Mouse (Mus musculus) embryonic facial prominence, embryonic 13.5 days (tissue): ENCODE measurements around the gene Abcc10. TPM values are rescaled to one million over a fixed set of nuclear protein-coding genes. Genes with fewer than 3 reads are reported as not detected.

Experiments
- ATAC-seq: fragments of 200-750 bp; cut with Nextera tagmentation; 2 replicates; pipeline ENCODE4 v1.8.0; 2017; ENCODE audit warnings: low read depth; ENCODE audit not compliant: insufficient number of reproducible peaks, insufficient read depth, low FRiP score, low TSS enrichment
- H3K27ac ChIP-seq: fragments of 300-500 bp; sonication (generic); 2 replicates; pipeline ENCODE4 v1.5.1; 2015; ENCODE audit warnings: moderate library complexity, mild to moderate bottlenecking, inconsistent platforms
- H3K27me3 ChIP-seq: fragments of 300-500 bp; sonication (generic); 2 replicates; pipeline ENCODE4 v1.6.1; 2015; ENCODE audit warnings: mild to moderate bottlenecking, inconsistent platforms
- H3K36me3 ChIP-seq: fragments of 300-500 bp; sonication (generic); 2 replicates; pipeline ENCODE4 v1.6.1; 2015; ENCODE audit warnings: mild to moderate bottlenecking, inconsistent platforms
- H3K4me1 ChIP-seq: fragments of 300-500 bp; sonication (generic); 2 replicates; pipeline ENCODE4 v1.6.1; 2015; ENCODE audit warnings: inconsistent platforms
- H3K4me2 ChIP-seq: fragments of 300-500 bp; sonication (generic); 2 replicates; pipeline ENCODE4 v1.6.1; 2015; ENCODE audit warnings: moderate library complexity, mild to moderate bottlenecking, inconsistent platforms
- H3K4me3 ChIP-seq: fragments of 300-500 bp; sonication (generic); 2 replicates; pipeline ENCODE4 v1.5.1; 2015; ENCODE audit warnings: mild to moderate bottlenecking, inconsistent platforms
- H3K9ac ChIP-seq: fragments of 300-500 bp; sonication (generic); 2 replicates; pipeline ENCODE4 v1.6.1; 2015; ENCODE audit warnings: mild to moderate bottlenecking, inconsistent platforms
- H3K9me3 ChIP-seq: fragments of 300-500 bp; sonication (generic); 2 replicates; pipeline ENCODE4 v1.6.1; 2016; ENCODE audit warnings: inconsistent platforms
- WGBS: fragments of 180-500 bp; shearing (Covaris S2); methylation state at CpG from one replicate; pipeline ENCODE4 v1.1.7; 2015; ENCODE audit warnings: mixed read lengths; 5-methylcytosine and 5-hydroxymethylcytosine counted together
- polyA plus RNA-seq: library from polyadenylated mRNA; unstranded; fragments of >200 nt; fragmentation: Nextera tagmentation; extraction: Ambion mirVana; gene quantifications from 2 replicates; pipeline ENCODE4 v1.2.1, GENCODE M21; 2015

Gene Abcc10
- polyA plus RNA-seq, 1 experiment from 2014 or later = 6.1 TPM

GRCm38 (mm10) chr17:46272058-46272457 is 56.1 kb downstream of the Abcc10 start:
- Histone ChIP-seq H3K27ac (no peak overlapping the region), H3K4me1 (peaks cover 79% of the 10 kb centered on the region), H3K4me2 (no peak overlapping the region), H3K27me3 (no peaks in the 10 kb centered on the region), H3K9ac (no peak overlapping the region), H3K9me3 (no peaks in the 10 kb centered on the region), H3K36me3 (peaks cover 57% of the 10 kb centered on the region), H3K4me3 (no peak overlapping the region)
- ATAC-seq = no peak
- WGBS = 80% methylated on average over 2 of the region's 2 CpGs

DNA sequence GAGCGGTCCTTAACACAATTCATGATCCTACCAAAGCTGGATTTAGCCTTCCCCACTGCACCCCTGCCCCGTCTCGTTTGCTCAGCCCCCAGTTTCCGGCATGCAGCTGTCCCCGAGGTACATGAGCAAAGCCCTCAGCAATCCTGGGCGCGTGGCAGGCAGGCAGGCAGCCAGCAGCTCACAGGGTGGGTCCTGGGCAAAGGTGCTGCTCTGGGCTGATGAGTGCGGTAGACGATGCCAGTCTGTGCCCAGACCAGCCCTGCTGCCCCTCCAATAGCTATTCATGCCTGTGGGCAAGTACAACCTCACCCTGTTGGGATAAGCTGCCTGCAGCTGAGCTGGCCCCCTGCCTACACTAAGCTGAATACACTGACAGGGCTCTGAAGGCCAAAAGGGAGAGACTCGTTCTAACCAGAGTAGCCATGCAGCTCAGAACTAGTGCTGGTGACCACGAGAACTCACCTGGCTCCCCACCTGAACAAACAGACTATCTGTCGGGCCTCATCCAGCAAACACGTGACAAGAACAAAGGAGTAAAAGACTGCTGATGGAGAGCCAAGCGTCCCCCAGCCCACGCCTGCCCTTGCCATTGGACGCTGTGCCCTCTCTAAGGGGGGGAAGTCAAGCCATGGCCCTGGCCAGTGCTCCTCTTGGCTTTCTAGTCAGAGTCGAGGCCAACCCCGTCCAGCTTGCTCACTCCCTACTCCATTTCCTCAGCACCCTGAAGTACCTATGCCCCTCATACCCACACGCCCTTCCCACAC is 58.2 kb downstream of the Abcc10 start:
- peaks cover 73% of the 10 kb centered on the region for H3K4me1 ChIP-seq
- H3K4me2 ChIP-seq = no peak overlapping the region
- no peak for ATAC-seq
- WGBS = 84% methylated on average over 19 of the region's 19 CpGs
- no peak overlapping the region; the same call in 1 of the 2 replicates for H3K27ac ChIP-seq
- peaks cover 71% of the 10 kb centered on the region for H3K36me3 ChIP-seq
- no peaks in the 10 kb centered on the region for H3K27me3 ChIP-seq
- no peaks in the 10 kb centered on the region for H3K9me3 ChIP-seq
- peak overlapping the region; percentile 40; the same call in 1 of the 2 replicates for H3K9ac ChIP-seq
- H3K4me3 ChIP-seq = no peak overlapping the region

DNA sequence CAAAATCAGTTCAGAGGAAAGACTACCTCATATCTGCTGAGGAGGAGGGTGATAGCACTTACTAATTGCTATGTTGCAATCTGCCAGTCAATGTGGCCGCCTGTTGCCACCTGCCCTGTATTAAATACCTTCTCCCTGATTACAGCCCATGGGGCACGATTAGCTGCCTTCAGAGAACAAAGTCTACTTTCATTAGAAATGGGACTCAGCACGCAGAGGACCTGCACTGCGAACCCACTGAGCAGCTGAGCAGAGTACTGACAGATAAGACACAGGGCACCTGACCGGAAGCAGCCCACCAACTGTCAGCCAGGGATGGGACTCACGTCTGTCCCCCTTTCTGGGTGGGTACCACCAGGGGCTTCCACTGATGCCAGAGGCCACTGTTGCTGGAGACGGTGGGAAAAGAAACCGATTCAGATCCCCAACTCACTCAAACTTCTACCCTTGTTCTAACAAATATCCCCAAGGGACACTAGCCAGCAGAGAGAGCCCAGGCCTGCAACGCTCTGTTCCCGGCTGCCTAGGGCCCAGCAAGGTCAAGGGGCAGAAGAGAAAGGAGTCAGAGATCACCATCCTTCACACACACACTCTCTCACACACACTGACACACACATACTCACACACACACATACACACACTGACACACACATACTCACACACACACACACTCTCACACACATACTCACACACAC is 60.0 kb downstream of the Abcc10 start:
- no peak overlapping the region for H3K9ac ChIP-seq
- no peak overlapping the region for H3K27ac ChIP-seq
- 62% methylated on average over 10 of the region's 10 CpGs for WGBS
- ATAC-seq = no peak
- no peak overlapping the region for H3K4me3 ChIP-seq
- no peak overlapping the region for H3K4me2 ChIP-seq
- H3K9me3 ChIP-seq = no peaks in the 10 kb centered on the region
- peaks cover 88% of the 10 kb centered on the region for H3K36me3 ChIP-seq
- H3K27me3 ChIP-seq = no peaks in the 10 kb centered on the region
- H3K4me1 ChIP-seq = peaks cover 57% of the 10 kb centered on the region

GRCm38 (mm10) chr17:46267511-46267910 is 60.6 kb downstream of the Abcc10 start:
- Histone ChIP-seq H3K27me3 (no peaks in the 10 kb centered on the region), H3K4me1 (peaks cover 50% of the 10 kb centered on the region), H3K9me3 (no peaks in the 10 kb centered on the region), H3K4me3 (no peak overlapping the region), H3K27ac (peak overlapping the region; percentile 74; the same call in 1 of the 2 replicates), H3K36me3 (peaks cover 89% of the 10 kb centered on the region), H3K4me2 (no peak overlapping the region), H3K9ac (no peak overlapping the region)
- no peak for ATAC-seq
- 64% methylated on average over 7 of the region's 7 CpGs for WGBS

DNA sequence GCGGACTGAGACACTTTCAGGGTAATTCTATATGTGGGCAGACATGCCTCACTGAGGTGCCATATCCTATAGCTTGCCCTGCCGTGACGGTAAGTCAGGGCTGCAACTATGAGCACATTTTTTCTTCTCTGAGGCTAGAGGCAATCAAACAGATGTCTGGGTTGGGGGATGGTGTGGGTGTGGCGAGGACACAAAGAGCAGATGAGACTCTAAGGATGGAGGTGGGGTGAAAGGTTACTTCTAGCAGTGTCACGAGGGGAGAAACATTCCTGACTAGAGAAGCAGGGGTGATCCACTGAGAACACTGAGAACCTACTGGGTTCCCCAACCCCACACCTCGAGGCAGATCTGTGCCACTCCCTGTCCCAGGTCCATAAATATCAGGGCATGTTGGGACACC is 61.2 kb downstream of the Abcc10 start:
- no peaks in the 10 kb centered on the region for H3K9me3 ChIP-seq

GRCm38 (mm10) chr17:46265918-46266618 is 62.1 kb downstream of the Abcc10 start:
- Histone ChIP-seq H3K9me3 (no peaks in the 10 kb centered on the region), H3K27me3 (no peaks in the 10 kb centered on the region), H3K4me1 (peaks cover 41% of the 10 kb centered on the region), H3K9ac (peak overlapping the region; percentile 21; the same call in 1 of the 2 replicates), H3K4me2 (no peak overlapping the region), H3K27ac (peak overlapping the region; percentile 74), H3K36me3 (peaks cover 91% of the 10 kb centered on the region), H3K4me3 (no peak overlapping the region)
- WGBS = 17% methylated on average over 14 of the region's 14 CpGs
- 0 out of 2 replicates have a peak, but pooled peaks have one; percentile 53 for ATAC-seq

More for the DNA sequence above, 61.2 kb downstream of the Abcc10 start:
- H3K4me3 ChIP-seq = no peak overlapping the region
- H3K4me1 ChIP-seq = peaks cover 47% of the 10 kb centered on the region
- peak overlapping the region; percentile 74 for H3K27ac ChIP-seq
- no peak for ATAC-seq
- no peak overlapping the region for H3K9ac ChIP-seq
- H3K36me3 ChIP-seq = peaks cover 91% of the 10 kb centered on the region
- H3K4me2 ChIP-seq = no peak overlapping the region
- 45% methylated on average over 6 of the region's 6 CpGs for WGBS
- no peaks in the 10 kb centered on the region for H3K27me3 ChIP-seq

DNA sequence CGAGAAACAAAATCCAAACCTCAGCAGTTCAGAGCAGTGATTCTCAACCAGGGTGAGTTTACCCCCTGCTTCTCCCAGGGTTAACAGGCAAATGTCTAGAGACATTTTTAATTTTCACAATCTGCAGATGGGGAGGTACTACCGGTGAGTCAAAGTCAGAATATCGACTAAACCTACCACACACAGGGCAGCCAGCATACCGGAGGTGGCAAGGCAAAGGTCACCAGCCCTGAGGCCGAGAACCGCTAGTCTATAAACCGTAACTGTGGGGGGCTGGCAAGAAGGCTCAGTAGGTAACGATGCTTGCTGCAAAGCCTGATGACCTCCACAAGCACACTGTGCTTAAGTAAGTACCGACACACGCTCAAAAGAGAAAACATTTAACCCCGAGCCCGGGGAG is 62.6 kb downstream of the Abcc10 start:
- peaks cover 41% of the 10 kb centered on the region for H3K4me1 ChIP-seq

GRCm38 (mm10) chr17:46262201-46262694 is 65.9 kb downstream of the Abcc10 start:
- 89% methylated on average over 5 of the region's 5 CpGs for WGBS
- Histone ChIP-seq H3K4me2 (no peak overlapping the region), H3K9me3 (no peaks in the 10 kb centered on the region), H3K27ac (no peak overlapping the region), H3K4me1 (peaks cover 16% of the 10 kb centered on the region), H3K9ac (no peak overlapping the region), H3K4me3 (no peak overlapping the region), H3K36me3 (peaks cover 97% of the 10 kb centered on the region), H3K27me3 (no peaks in the 10 kb centered on the region)
- no peak for ATAC-seq

More for the DNA sequence above, 62.6 kb downstream of the Abcc10 start:
- ATAC-seq = no peak
- WGBS = 77% methylated on average over 12 of the region's 12 CpGs
- Histone ChIP-seq H3K27me3 (no peaks in the 10 kb centered on the region), H3K9ac (0 out of 2 replicates have a peak overlapping the region, but pooled peaks have one; percentile 21), H3K4me2 (no peak overlapping the region), H3K36me3 (peaks cover 91% of the 10 kb centered on the region), H3K27ac (no peak overlapping the region), H3K4me3 (no peak overlapping the region), H3K9me3 (no peaks in the 10 kb centered on the region)

DNA sequence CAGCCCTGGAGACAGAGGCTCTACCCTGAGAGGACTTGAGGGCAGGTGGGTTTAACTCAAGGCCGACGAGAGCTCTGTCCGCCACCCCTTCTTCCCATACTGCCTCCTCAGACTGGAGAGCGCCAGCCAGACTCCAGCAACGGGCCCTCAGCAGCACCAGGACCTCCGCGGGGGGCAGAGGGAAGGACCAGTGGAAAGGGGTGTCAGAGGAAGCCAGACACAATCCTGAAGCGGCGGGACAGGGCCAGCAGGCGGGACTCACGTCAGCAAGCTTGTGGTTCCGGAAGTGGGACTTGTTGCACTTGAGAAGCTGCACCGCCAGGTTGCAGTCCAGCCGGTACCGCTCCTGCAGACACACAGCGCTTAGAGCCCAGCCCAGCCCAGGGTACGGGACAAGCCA is 68.5 kb downstream of the Abcc10 start:
- Histone ChIP-seq H3K4me3 (no peak overlapping the region), H3K4me1 (no peaks in the 10 kb centered on the region; the same call in 1 of the 2 replicates), H3K9ac (no peak overlapping the region), H3K36me3 (peaks cover 87% of the 10 kb centered on the region), H3K9me3 (no peaks in the 10 kb centered on the region), H3K27ac (no peak overlapping the region), H3K4me2 (no peak overlapping the region), H3K27me3 (peaks cover 19% of the 10 kb centered on the region)
- no peak for ATAC-seq
- WGBS = 91% methylated on average over 17 of the region's 17 CpGs

DNA sequence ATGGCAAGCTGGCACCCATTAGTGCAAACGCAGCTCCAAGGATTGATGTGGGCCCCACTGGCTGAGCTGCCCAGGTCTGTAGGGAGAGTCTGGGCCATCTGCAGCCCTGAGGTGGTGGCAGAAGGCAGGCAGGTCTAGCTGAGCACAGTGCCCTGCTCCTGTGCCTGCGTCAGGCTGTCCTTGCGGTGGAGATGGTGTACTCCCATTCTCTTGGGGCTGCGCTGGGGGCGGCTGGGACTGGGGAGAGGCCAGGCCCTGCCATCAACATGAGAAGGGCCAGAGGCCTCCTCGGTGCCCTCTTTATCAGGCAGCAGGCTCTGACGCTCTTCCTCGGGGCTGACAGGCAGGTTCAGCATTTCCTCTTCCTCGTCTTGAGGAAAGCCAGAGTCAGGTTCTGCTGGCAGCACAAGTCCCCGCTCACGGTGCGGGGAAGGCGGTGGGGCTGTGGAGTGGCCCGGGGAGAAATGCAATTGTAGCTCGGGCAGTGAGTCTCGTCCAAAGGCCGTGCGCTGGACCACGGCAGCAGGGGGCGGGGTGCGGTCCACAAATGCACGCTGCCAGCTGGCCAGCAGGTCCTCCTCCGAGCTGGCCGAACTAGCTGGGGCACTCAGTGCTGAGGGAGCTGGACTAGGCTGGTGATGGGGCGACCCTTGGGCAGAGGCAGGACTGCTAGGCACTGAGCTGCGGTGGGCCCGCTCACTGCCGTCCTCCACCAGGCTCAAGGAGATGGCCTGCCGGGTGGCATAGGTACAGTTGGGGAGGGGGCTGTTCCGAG is 69.7 kb downstream of the Abcc10 start:
- H3K9ac ChIP-seq = no peak overlapping the region
- peaks cover 75% of the 10 kb centered on the region for H3K36me3 ChIP-seq
- no peaks in the 10 kb centered on the region for H3K9me3 ChIP-seq
- H3K4me3 ChIP-seq = no peak overlapping the region
- no peak overlapping the region for H3K27ac ChIP-seq
- peaks cover 7% of the 10 kb centered on the region for H3K4me1 ChIP-seq
- no peak overlapping the region for H3K4me2 ChIP-seq
- peaks cover 27% of the 10 kb centered on the region for H3K27me3 ChIP-seq
- ATAC-seq = no peak
- WGBS = 90% methylated on average over 30 of the region's 30 CpGs

- H3K9ac ChIP-seq = no peak overlapping the region
- no peak overlapping the region for H3K27ac ChIP-seq
- WGBS = 22% methylated on average over 6 of the region's 6 CpGs
- H3K4me3 ChIP-seq = 0 out of 2 replicates have a peak overlapping the region, but pooled peaks have one; percentile 6
- no peaks in the 10 kb centered on the region for H3K9me3 ChIP-seq
- peaks cover 27% of the 10 kb centered on the region for H3K27me3 ChIP-seq
- no peak for ATAC-seq
- H3K4me2 ChIP-seq = peak overlapping the region; percentile 100; the same call in 1 of the 2 replicates
- H3K36me3 ChIP-seq = peaks cover 67% of the 10 kb centered on the region
- H3K4me1 ChIP-seq = peaks cover 12% of the 10 kb centered on the region
Measured at GRCm38 (mm10) chr17:46255147-46255546, 73.0 kb downstream of the Abcc10 start.
